Mouse (Mus musculus): ENCODE data around the gene Yipf7. TPM values are rescaled to one million over a fixed set of nuclear protein-coding genes. Genes with fewer than 3 reads are reported as not detected.

The Yipf7 gene
- not detected in 2 replicates for polyA plus RNA-seq (2012)

DNA sequence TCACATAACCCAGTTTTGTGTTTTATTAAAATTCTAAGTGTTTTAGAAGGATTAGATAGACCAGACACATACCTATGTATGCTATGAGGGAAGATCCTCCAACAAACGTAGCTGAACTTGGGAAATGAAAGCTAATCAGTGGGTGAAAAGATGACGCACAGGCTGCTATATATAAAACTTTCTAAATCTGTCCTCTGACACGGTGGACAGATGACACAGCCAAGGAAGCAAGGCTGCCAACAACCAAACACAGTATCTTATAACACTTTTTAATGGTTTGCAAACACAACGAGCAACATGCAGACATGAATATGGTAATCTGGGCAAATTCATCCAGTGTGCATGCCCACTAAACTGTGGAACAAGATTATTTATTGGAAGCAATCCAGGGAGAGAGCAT is at the start of gene Yipf7:
Gene Yipf7, minus strand, starts transcription at position 160 of the 400 bp plus-strand sequence.

DNA sequence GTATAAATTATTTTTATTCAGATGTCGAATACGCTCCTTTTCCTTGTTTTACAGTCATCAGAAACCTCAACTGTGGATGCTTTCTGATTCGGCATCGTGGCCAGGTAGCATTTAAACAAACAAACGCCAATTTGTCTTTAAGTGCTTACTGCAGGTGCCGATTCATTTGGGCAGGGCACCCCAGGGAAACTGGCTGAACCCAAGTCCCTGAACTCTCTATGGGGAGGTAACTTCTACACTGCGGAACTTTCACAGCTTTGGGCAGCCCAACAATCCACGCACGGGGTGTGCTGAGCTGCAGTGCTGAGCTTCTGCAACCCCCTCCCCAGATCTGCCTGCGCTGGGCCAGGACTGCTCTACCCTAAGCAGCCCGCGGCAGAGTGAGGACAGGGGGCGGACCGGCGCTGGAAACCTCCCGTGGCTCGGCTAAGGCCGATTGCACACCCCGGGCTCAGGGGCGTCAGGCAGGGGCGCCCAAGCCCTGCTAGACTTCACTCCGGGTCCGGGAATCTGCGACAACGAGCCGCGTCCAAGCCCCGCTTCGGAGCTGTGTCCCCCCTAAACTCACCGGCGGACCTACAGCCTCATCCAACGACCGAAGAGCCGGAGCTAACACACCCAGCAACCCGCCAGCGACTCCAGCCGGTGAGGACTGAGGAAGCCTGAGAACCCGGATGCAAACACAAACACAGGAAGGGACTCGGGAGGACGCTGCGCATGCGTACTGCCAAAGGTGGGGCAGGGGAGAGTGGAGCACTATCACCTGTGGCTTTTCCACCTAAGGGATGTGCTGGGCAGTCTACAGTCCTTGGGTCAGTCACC is 49.4 kb upstream of the Yipf7 start, which contains the start of gene Gnpda2:
Gene Gnpda2, minus strand, starts transcription at position 701 of the 822 bp plus-strand sequence.

DNA sequence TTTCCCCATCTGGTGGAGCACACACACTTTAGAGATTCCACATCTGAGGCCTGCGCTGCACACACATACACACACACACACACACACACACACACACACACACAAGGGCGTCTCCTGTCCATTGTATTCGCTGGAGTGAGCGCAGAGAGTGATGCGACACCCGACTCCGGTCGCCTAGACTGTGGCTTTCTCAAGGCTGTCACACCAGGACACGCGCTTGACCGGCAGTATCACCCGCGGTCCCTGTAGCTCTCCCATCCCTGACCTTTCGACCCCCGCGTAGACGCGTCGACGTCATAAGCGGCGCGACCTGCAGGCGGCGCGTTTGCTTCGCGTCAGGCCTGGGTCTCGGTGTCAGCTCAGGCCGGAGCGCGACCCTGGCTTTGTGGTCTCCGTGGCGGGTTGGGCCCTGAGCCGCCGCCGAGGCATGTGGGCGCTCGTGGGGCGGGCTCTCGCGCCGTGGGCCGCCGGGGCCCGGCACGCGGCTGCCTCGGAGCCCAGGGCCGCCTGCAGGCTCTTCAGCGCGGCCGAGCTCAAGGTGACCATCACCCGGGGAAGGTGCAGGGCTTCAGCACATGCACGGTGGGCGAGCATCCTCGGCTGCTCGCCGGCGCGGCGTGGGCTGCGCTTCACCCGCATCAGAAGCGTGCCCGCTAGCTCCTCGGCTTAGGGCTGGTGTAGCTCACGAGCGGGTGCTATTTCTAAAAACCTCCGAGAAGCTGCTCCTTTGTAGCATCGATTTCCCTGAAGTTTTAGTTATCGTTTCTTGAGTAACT is 14.4 kb upstream of the Yipf7 start, which contains the start of gene Guf1:
Gene Guf1, plus strand, starts transcription at position 296 of the 776 bp plus-strand sequence.

Other genes with a start within 250 kb of the Yipf7 start
- gene Kctd8, start 201.0 kb downstream of the Yipf7 start, polyA plus RNA-seq (2012), result not detected in 2 replicates
- 6.3 and 6.4 TPM in 2 replicates for gene Guf1, start 14.3 kb upstream of the Yipf7 start, polyA plus RNA-seq (2012)
- gene Gnpda2, start 49.7 kb upstream of the Yipf7 start, polyA plus RNA-seq (2012), result 0.88 and 0.91 TPM in 2 replicates

Measured in megakaryocyte-erythroid progenitor cell, adult 5 weeks (primary cell).